Comparison of ENCODE assay signal across 11 mouse cellular contexts in genomic region chr2:92277787-92278186, GRCm38 (mm10).
"Had no signal": no experiment of that assay in that cellular context is flagged by ENCODE, and none has a peak within 500 bp of the region (broad histone marks: within the 10 kb centered on the region; RNA-seq: fewer than 3 reads in every experiment).

No protein-coding gene starts in this region.

- H3K4me3 ChIP-seq: kidney, embryonic 15.5 days; limb, embryonic 12.5 days; liver, embryonic 15.5 days had no signal

- H3K4me1 ChIP-seq: kidney, embryonic 15.5 days had no signal

- H3K27me3 ChIP-seq: kidney, embryonic 15.5 days; limb, embryonic 12.5 days; liver, embryonic 15.5 days had no signal

- H3K36me3 ChIP-seq: limb, embryonic 12.5 days; liver, embryonic 15.5 days had no signal

- ATAC-seq: lung, postnatal 0 days had no signal

- H3K27ac ChIP-seq: kidney, embryonic 15.5 days; limb, embryonic 12.5 days; liver, embryonic 15.5 days; stomach, postnatal 0 days had no signal

- H3K4me2 ChIP-seq: kidney, embryonic 15.5 days; limb, embryonic 12.5 days; liver, embryonic 15.5 days had no signal

- H3K9ac ChIP-seq: kidney, embryonic 15.5 days; limb, embryonic 12.5 days; liver, embryonic 15.5 days had no signal

- H3K9me3 ChIP-seq: kidney, embryonic 15.5 days; limb, embryonic 12.5 days; liver, embryonic 15.5 days had no signal

- DNase-seq: kidney, adult 2 months; kidney, postnatal 14 days; layer of hippocampus, postnatal 36 days; liver; lung, adult 2 months; lung, postnatal 36 days had no signal
